Comparison of ENCODE assay signal across 8 mouse cellular contexts in the genomic region with DNA sequence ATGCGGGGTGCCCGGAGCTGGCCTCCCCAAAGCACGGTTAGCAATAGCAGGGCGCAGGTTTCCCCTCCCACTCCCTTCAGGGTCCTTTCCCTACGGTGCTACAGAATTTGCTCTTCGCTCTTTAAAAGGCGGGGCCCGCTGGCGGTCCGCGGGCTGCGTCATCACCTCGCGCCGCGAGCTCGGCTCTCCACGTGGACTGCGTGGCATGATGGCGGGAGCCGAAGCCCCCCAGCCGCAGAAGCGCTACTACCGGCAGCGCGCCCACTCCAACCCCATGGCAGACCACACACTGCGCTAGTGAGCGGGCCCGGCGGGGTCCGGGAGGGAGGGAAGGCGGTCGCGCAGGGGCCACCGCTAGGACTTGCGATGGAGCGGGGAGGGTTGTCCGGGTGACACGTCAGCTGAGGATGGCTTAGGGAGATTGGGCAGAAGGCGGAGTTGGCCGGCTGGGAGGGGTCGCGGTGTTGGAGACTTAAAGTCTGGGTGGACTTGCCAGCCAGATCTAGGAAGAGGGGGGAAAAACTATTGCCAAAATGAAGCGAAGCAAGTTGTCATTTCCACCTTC. TPM values are rescaled to one million over a fixed set of nuclear protein-coding genes. Genes with fewer than 3 reads are reported as not detected.
DNase-seq lines count a peak whose midpoint lies in the region; ATAC-seq and TF ChIP-seq lines count a peak whose summit lies in the region.

No protein-coding gene starts in this region.

- H3K4me1 ChIP-seq in MEL (ENCODE audit: control insufficient read depth in 1 of 2, insufficient read depth in 2 of 2, low read length in 2 of 2): no peaks in the 10 kb centered on the region
- H3K4me1 ChIP-seq in lung, embryonic 15.5 days: peaks cover 13% of the 10 kb centered on the region
- no peaks in the 10 kb centered on the region for H3K4me1 ChIP-seq in olfactory bulb, adult 2 months (ENCODE audit: control insufficient read depth, insufficient read depth, low read length)
- H3K4me1 ChIP-seq in thymus, adult 2 months (replicated peaks; ENCODE audit: control insufficient read depth, insufficient read depth, low read length): peaks cover 13% of the 10 kb centered on the region

- TF ChIP-seq CTCF in MEL (IDR thresholded peaks at IDR 0.05 in 2 of 3, conservative IDR thresholded peaks at IDR 0.05 in 1 of 3; ENCODE audit: control insufficient read depth in 1 of 3, insufficient read depth in 1 of 3, low read depth in 2 of 3, low read length in 3 of 3, poor library complexity in 1 of 3, severe bottlenecking in 1 of 3): no peak
- no peak for TF ChIP-seq CTCF in olfactory bulb, adult 2 months (IDR thresholded peaks at IDR 0.05; ENCODE audit: insufficient read depth, low read depth, low read length)
- peak; percentile 61; the same call in 1 of the 2 replicates for TF ChIP-seq CTCF in thymus, adult 2 months (IDR thresholded peaks at IDR 0.05; ENCODE audit: borderline replicate concordance, control insufficient read depth, extremely low read depth, insufficient read depth, low read length, poor library complexity)

- peak overlapping the region; percentile 88 to 96 for H3K4me3 ChIP-seq in MEL (ENCODE audit: control insufficient read depth in 1 of 2, insufficient read depth in 1 of 2, low read depth in 2 of 2, low read length in 2 of 2)
- H3K4me3 ChIP-seq in lung, embryonic 15.5 days: peak overlapping the region; percentile 82
- peak overlapping the region; percentile 98 for H3K4me3 ChIP-seq in olfactory bulb, adult 2 months (ENCODE audit: insufficient read depth, low read depth, low read length)
- H3K4me3 ChIP-seq in thymus, adult 2 months (ENCODE audit: control insufficient read depth, insufficient read depth, low read length): peak overlapping the region; percentile 69

- H3K36me3 ChIP-seq in MEL (ENCODE audit: control insufficient read depth in 1 of 2, insufficient read depth in 2 of 2, low read length in 2 of 2): no peaks in the 10 kb centered on the region; a peak in 1 of 4 replicates
- H3K36me3 ChIP-seq in lung, embryonic 15.5 days: peaks cover 6% of the 10 kb centered on the region; the same call in 1 of the 2 replicates
- no peaks in the 10 kb centered on the region for H3K36me3 ChIP-seq in thymus, adult 2 months (ENCODE audit: control insufficient read depth, insufficient read depth, low read length)

- peak; percentile 43 to 81 for ATAC-seq in hematopoietic stem cell, adult 5-6 weeks (replicated peaks in 1 of 2; ENCODE audit: insufficient read depth in 1 of 2, low FRiP score in 2 of 2, low TSS enrichment in 1 of 2, low read depth in 1 of 2, poor library complexity in 2 of 2, severe bottlenecking in 2 of 2)
- ATAC-seq in lung, embryonic 15.5 days (ENCODE audit: borderline replicate concordance, extremely low read depth, low FRiP score, low TSS enrichment): peak; percentile 88

- peak overlapping the region; percentile 98 for H3K9ac ChIP-seq in MEL (ENCODE audit: control insufficient read depth, low read depth, low read length, poor library complexity, severe bottlenecking)
- H3K9ac ChIP-seq in lung, embryonic 15.5 days: peak overlapping the region; percentile 62

- H3K9me3 ChIP-seq in MEL (replicated peaks; ENCODE audit: insufficient read depth, low read length): no peaks in the 10 kb centered on the region
- no peaks in the 10 kb centered on the region for H3K9me3 ChIP-seq in lung, embryonic 15.5 days

- peak; percentile 95 for DNase-seq in MEL (ENCODE audit: low read depth, low spot score)
- peak; percentile 89 for DNase-seq in cerebellum, adult 8-10 months
- peak; percentile 91 for DNase-seq in forelimb bud, embryonic 11.5 days (ENCODE audit: low read depth, low spot score)
- peak; percentile 81 for DNase-seq in layer of hippocampus, adult 9-10 months (ENCODE audit: low spot score)
- peak; percentile 74 for DNase-seq in thymus, adult 2 months

- peak overlapping the region; percentile 97 for H3K4me2 ChIP-seq in lung, embryonic 15.5 days

- peak; percentile 70 to 78; a peak in 3 of 4 replicates for TF ChIP-seq POLR2A in MEL (IDR thresholded peaks at IDR 0.05; ENCODE audit: control insufficient read depth in 1 of 2, insufficient read depth in 1 of 2, low read depth in 1 of 2, low read length in 2 of 2, poor library complexity in 1 of 2)
- 0 out of 2 replicates have a peak, but pooled peaks have one; percentile 33 for TF ChIP-seq POLR2A in olfactory bulb, adult 2 months (IDR thresholded peaks at IDR 0.05; ENCODE audit: insufficient read depth, low read depth, low read length)
- no peak for TF ChIP-seq POLR2A in thymus, adult 2 months (IDR thresholded peaks at IDR 0.05; ENCODE audit: control insufficient read depth, extremely low read depth, insufficient read depth, low read length, poor library complexity)

- WGBS in lung, embryonic 15.5 days: under 1% methylated on average over 44 of the region's 44 CpGs
- 1% methylated on average over 44 of the region's 44 CpGs for WGBS in olfactory bulb, adult 2 months
- under 1% methylated on average over 44 of the region's 44 CpGs for WGBS in thymus, adult 2 months

- peaks cover 4% of the 10 kb centered on the region; the same call in 1 of the 2 replicates for H3K79me2 ChIP-seq in MEL (ENCODE audit: control insufficient read depth, insufficient read depth, low read length, poor library complexity)

- no peaks in the 10 kb centered on the region for H3K27me3 ChIP-seq in MEL (ENCODE audit: control insufficient read depth in 1 of 2, insufficient read depth in 2 of 2, low read length in 2 of 2)
- H3K27me3 ChIP-seq in lung, embryonic 15.5 days: no peaks in the 10 kb centered on the region; the same call in 1 of the 2 replicates
- H3K27me3 ChIP-seq in thymus, adult 2 months (ENCODE audit: control insufficient read depth, insufficient read depth, low read length): peaks cover 10% of the 10 kb centered on the region; the same call in 1 of the 2 replicates

- no peak for TF ChIP-seq EP300 in MEL (IDR thresholded peaks at IDR 0.05; ENCODE audit: low read depth in 1 of 2, low read length in 2 of 2)

- peak overlapping the region; percentile 68 for H3K27ac ChIP-seq in MEL (ENCODE audit: control insufficient read depth, low read depth, low read length)
- peak overlapping the region; percentile 81 for H3K27ac ChIP-seq in lung, embryonic 15.5 days
- H3K27ac ChIP-seq in olfactory bulb, adult 2 months (ENCODE audit: insufficient read depth, low read depth, low read length): no peak overlapping the region
- no peak overlapping the region for H3K27ac ChIP-seq in thymus, adult 2 months (ENCODE audit: control insufficient read depth, insufficient read depth, low read length)

- TF ChIP-seq RAD21 in MEL (IDR thresholded peaks at IDR 0.05; ENCODE audit: low read depth, low read length): no peak

TF ChIP-seq in MEL, 35 proteins besides CTCF, POLR2A, EP300 and RAD21 (continues in another document):
- TF ChIP-seq TAL1 (IDR thresholded peaks at IDR 0.05; ENCODE audit: low read length): no peak
- no peak for TF ChIP-seq RCOR1 (IDR thresholded peaks at IDR 0.05; ENCODE audit: low read depth, low read length)
- TF ChIP-seq MYC (IDR thresholded peaks at IDR 0.05; ENCODE audit: low read depth, low read length): peak; percentile 98

RNA-seq across cellular contexts. Expression of a gene that starts 0.5 kb away (rescaled TPM):
- total RNA-seq in MEL (2012; rRNA removed): 0.27 and 0.42 TPM in 2 replicates
- 1 to 10 TPM in 1 of 2 experiments, not detected in 1; 2.3 TPM for polyA plus RNA-seq in MEL (2012; ENCODE audit: insufficient read depth in 1 of 2, insufficient read length in 2 of 2, low read depth in 1 of 2, low replicate concordance in 2 of 2, missing spikeins in 1 of 2)
- total RNA-seq in hematopoietic stem cell, adult 5-6 weeks (2017): not detected in 2 replicates
- 0.52 and 0.58 TPM in 2 replicates for polyA plus RNA-seq in lung, embryonic 15.5 days (2015; fragmentation: Nextera tagmentation; extraction: Ambion mirVana)
- polyA plus RNA-seq in olfactory bulb, adult 2 months (2012; ENCODE audit: insufficient read depth, insufficient read length, low replicate concordance, missing spikeins): not detected in 2 replicates
- polyA plus RNA-seq in thymus, adult 2 months (2012; rRNA removed): 0.08 and 0.13 TPM in 2 replicates

RNA-seq across cellular contexts. Expression of a gene that starts 0.6 kb away (rescaled TPM):
- 32.6 and 35.3 TPM in 2 replicates for total RNA-seq in MEL (2012; rRNA removed)
- polyA plus RNA-seq in MEL (2012; ENCODE audit: insufficient read depth in 1 of 2, insufficient read length in 2 of 2, low read depth in 1 of 2, low replicate concordance in 2 of 2, missing spikeins in 1 of 2): 10 to 100 TPM in 1 of 2 experiments, not detected in 1; 67.3 TPM
- total RNA-seq in hematopoietic stem cell, adult 5-6 weeks (2017): 16.5 and 19.4 TPM in 2 replicates
- 45.8 and 49.6 TPM in 2 replicates for polyA plus RNA-seq in lung, embryonic 15.5 days (2015; fragmentation: Nextera tagmentation; extraction: Ambion mirVana)
- not detected in 2 replicates for polyA plus RNA-seq in olfactory bulb, adult 2 months (2012; ENCODE audit: insufficient read depth, insufficient read length, low replicate concordance, missing spikeins)
- 13.7 and 15.7 TPM in 2 replicates for polyA plus RNA-seq in thymus, adult 2 months (2012; rRNA removed)

RNA-seq across cellular contexts. Expression of a gene that starts 6.2 kb away (rescaled TPM):
- 0.23 TPM in 2 replicates for total RNA-seq in MEL (2012; rRNA removed)
- under 1 TPM in 1 of 2 experiments, not detected in 1; 0.93 TPM for polyA plus RNA-seq in MEL (2012; ENCODE audit: insufficient read depth in 1 of 2, insufficient read length in 2 of 2, low read depth in 1 of 2, low replicate concordance in 2 of 2, missing spikeins in 1 of 2)
- total RNA-seq in hematopoietic stem cell, adult 5-6 weeks (2017): 0.25 TPM in 1 of 2 replicates, not detected in the other
- polyA plus RNA-seq in lung, embryonic 15.5 days (2015; fragmentation: Nextera tagmentation; extraction: Ambion mirVana): 0.16 and 0.25 TPM in 2 replicates
- polyA plus RNA-seq in olfactory bulb, adult 2 months (2012; ENCODE audit: insufficient read depth, insufficient read length, low replicate concordance, missing spikeins): not detected in 2 replicates
- polyA plus RNA-seq in thymus, adult 2 months (2012; rRNA removed): 0.32 and 0.38 TPM in 2 replicates

RNA-seq across cellular contexts. Expression of a gene that starts 11.2 kb away (rescaled TPM):
- 88.9 and 90.0 TPM in 2 replicates for total RNA-seq in MEL (2012; rRNA removed)
- 10 to 100 TPM in 1 of 2 experiments, not detected in 1; 84.7 TPM for polyA plus RNA-seq in MEL (2012; ENCODE audit: insufficient read depth in 1 of 2, insufficient read length in 2 of 2, low read depth in 1 of 2, low replicate concordance in 2 of 2, missing spikeins in 1 of 2)
- 23.6 and 35.5 TPM in 2 replicates for total RNA-seq in hematopoietic stem cell, adult 5-6 weeks (2017)
- 73.2 and 79.2 TPM in 2 replicates for polyA plus RNA-seq in lung, embryonic 15.5 days (2015; fragmentation: Nextera tagmentation; extraction: Ambion mirVana)
- not detected in 2 replicates for polyA plus RNA-seq in olfactory bulb, adult 2 months (2012; ENCODE audit: insufficient read depth, insufficient read length, low replicate concordance, missing spikeins)
- polyA plus RNA-seq in thymus, adult 2 months (2012; rRNA removed): 42.1 and 45.2 TPM in 2 replicates

RNA-seq across cellular contexts. Expression of a gene that starts 18.1 kb away (rescaled TPM):
- total RNA-seq in MEL (2012; rRNA removed): 2.1 and 2.3 TPM in 2 replicates
- 1 to 10 TPM in 1 of 2 experiments, not detected in 1; 5.2 TPM for polyA plus RNA-seq in MEL (2012; ENCODE audit: insufficient read depth in 1 of 2, insufficient read length in 2 of 2, low read depth in 1 of 2, low replicate concordance in 2 of 2, missing spikeins in 1 of 2)
- total RNA-seq in hematopoietic stem cell, adult 5-6 weeks (2017): 0.89 and 2.2 TPM in 2 replicates
- polyA plus RNA-seq in lung, embryonic 15.5 days (2015; fragmentation: Nextera tagmentation; extraction: Ambion mirVana): 0.61 and 0.86 TPM in 2 replicates
- polyA plus RNA-seq in olfactory bulb, adult 2 months (2012; ENCODE audit: insufficient read depth, insufficient read length, low replicate concordance, missing spikeins): not detected in 2 replicates
- 4.4 and 5.4 TPM in 2 replicates for polyA plus RNA-seq in thymus, adult 2 months (2012; rRNA removed)

Comparison
In these comparisons a context has a peak if more than half of its experiments do, and no peak if none do; other contexts are left out.
1. H3K27ac ChIP-seq: peak in MEL (single experiment) and lung, embryonic 15.5 days (single experiment); none in olfactory bulb, adult 2 months (single experiment) and thymus, adult 2 months (single experiment).
2. RNA of a gene that starts 0.6 kb away (polyA plus RNA-seq): 67.3 TPM in MEL, 45.8 to 49.6 TPM in lung, embryonic 15.5 days and 13.7 to 15.7 TPM in thymus, adult 2 months; not detected in olfactory bulb, adult 2 months; every median in the first group is over 10 times any median in the second.
3. Peak in every context shown above with its lines, with median percentiles within 50 percentile points of each other: DNase-seq and H3K4me3 ChIP-seq.